Mouse (Mus musculus): ENCODE measurements around the gene Timd4.

The Timd4 gene

GRCm38 (mm10) chr11:46810511-46810910 is at the start of gene Timd4:
TSS of gene Timd4 (plus strand) at chr11:46810800.
- no peak for DNase-seq (ENCODE audit: low spot score)

GRCm38 (mm10) chr11:46776879-46777278 is 33.7 kb upstream of the Timd4 start:
- DNase-seq (ENCODE audit: low spot score) = no peak

- no peak for DNase-seq (ENCODE audit: low spot score)
Measured at GRCm38 (mm10) chr11:46779811-46780210, 30.8 kb upstream of the Timd4 start.

- no peak for DNase-seq (ENCODE audit: low spot score)
Measured at GRCm38 (mm10) chr11:46804440-46804839, 6.2 kb upstream of the Timd4 start.

GRCm38 (mm10) chr11:46817692-46818091 is 7.1 kb downstream of the Timd4 start:
- no peak for DNase-seq (ENCODE audit: low spot score)

- DNase-seq (ENCODE audit: low spot score) = no peak
Measured at GRCm38 (mm10) chr11:46819930-46820329, 9.3 kb downstream of the Timd4 start.

- no peak for DNase-seq (ENCODE audit: low spot score)
Measured at GRCm38 (mm10) chr11:46830348-46830747, 19.7 kb downstream of the Timd4 start.

GRCm38 (mm10) chr11:46835080-46835479 is 24.5 kb downstream of the Timd4 start:
- no peak for DNase-seq (ENCODE audit: low spot score)

GRCm38 (mm10) chr11:46842015-46842726 is 31.6 kb downstream of the Timd4 start:
- DNase-seq (ENCODE audit: low spot score) = no peak

GRCm38 (mm10) chr11:46846661-46847060 is 36.1 kb downstream of the Timd4 start:
- no peak for DNase-seq (ENCODE audit: low spot score)

- no peak for DNase-seq (ENCODE audit: low spot score)
Measured at GRCm38 (mm10) chr11:46847827-46848220, 37.2 kb downstream of the Timd4 start.

- DNase-seq (ENCODE audit: low spot score) = no peak
Measured at GRCm38 (mm10) chr11:46848221-46848971, 37.8 kb downstream of the Timd4 start.

GRCm38 (mm10) chr11:46864809-46865208 is 54.2 kb downstream of the Timd4 start:
- no peak for DNase-seq (ENCODE audit: low spot score)

- DNase-seq (ENCODE audit: low spot score) = no peak
Measured at GRCm38 (mm10) chr11:46868594-46868993, 58.0 kb downstream of the Timd4 start.

GRCm38 (mm10) chr11:46875774-46876173 is 65.2 kb downstream of the Timd4 start:
- peak; percentile 9 for DNase-seq (ENCODE audit: low spot score)

- DNase-seq (ENCODE audit: low spot score) = no peak
Measured at GRCm38 (mm10) chr11:46882456-46882855, 71.9 kb downstream of the Timd4 start.

- no peak for DNase-seq (ENCODE audit: low spot score)
Measured at GRCm38 (mm10) chr11:46889093-46889492, 78.5 kb downstream of the Timd4 start.
